Mouse (Mus musculus) embryonic facial prominence, embryonic 15.5 days (tissue): ENCODE results near the gene Sfxn4. TPM values are rescaled to one million over a fixed set of nuclear protein-coding genes. Genes with fewer than 3 reads are reported as not detected.

Source experiments
- ATAC-seq: fragments of 200-750 bp; cut with Nextera tagmentation; 2 replicates; pipeline ENCODE4 v1.8.0; 2017; ENCODE audit warnings: low read depth, moderate TSS enrichment; ENCODE audit not compliant: insufficient number of reproducible peaks, low FRiP score, low TSS enrichment
- H3K27ac ChIP-seq: fragments of 300-500 bp; sonication (generic); replicated peaks from 2 replicates; pipeline ENCODE4 v1.5.1; 2015; ENCODE audit warnings: mild to moderate bottlenecking, inconsistent platforms
- H3K27me3 ChIP-seq: fragments of 300-500 bp; sonication (generic); 2 replicates; pipeline ENCODE4 v1.6.1; 2015; ENCODE audit warnings: inconsistent platforms
- H3K36me3 ChIP-seq: fragments of 300-500 bp; sonication (generic); 2 replicates; pipeline ENCODE4 v1.6.1; 2015; ENCODE audit warnings: mild to moderate bottlenecking, inconsistent platforms
- H3K4me1 ChIP-seq: fragments of 300-500 bp; sonication (generic); 2 replicates; pipeline ENCODE4 v1.6.1; 2015; ENCODE audit warnings: inconsistent platforms
- H3K4me2 ChIP-seq: fragments of 300-500 bp; sonication (generic); replicated peaks from 2 replicates; pipeline ENCODE4 v1.6.1; 2015; ENCODE audit warnings: mild to moderate bottlenecking, inconsistent platforms
- H3K4me3 ChIP-seq: fragments of 300-500 bp; sonication (generic); replicated peaks from 2 replicates; pipeline ENCODE4 v1.5.1; 2015; ENCODE audit warnings: mild to moderate bottlenecking, inconsistent platforms
- H3K9ac ChIP-seq: fragments of 300-500 bp; sonication (generic); 2 replicates; pipeline ENCODE4 v1.6.1; 2015; ENCODE audit warnings: inconsistent platforms
- H3K9me3 ChIP-seq: fragments of 300-500 bp; sonication (generic); replicated peaks from 2 replicates; pipeline ENCODE4 v1.6.1; 2016; ENCODE audit warnings: inconsistent platforms
- WGBS: fragments of 180-500 bp; shearing (Covaris S2); methylation state at CpG from one replicate; pipeline ENCODE4 v1.1.7; 2015; 5-methylcytosine and 5-hydroxymethylcytosine counted together
- polyA plus RNA-seq: library from polyadenylated mRNA; unstranded; fragments of >200 nt; fragmentation: Nextera tagmentation; extraction: Ambion mirVana; gene quantifications from 2 replicates; pipeline ENCODE4 v1.2.1, GENCODE M21; 2015

Gene Sfxn4
- 7.5 and 9.2 TPM in 2 replicates for polyA plus RNA-seq

- Histone ChIP-seq H3K27ac (peak within 1 kb of the TSS; percentile 85), H3K9ac (peak within 1 kb of the TSS; percentile 37; the same call in 1 of the 2 replicates), H3K4me1 (no peaks in the 10 kb centered on the region), H3K36me3 (peaks cover 16% of the 10 kb centered on the region), H3K27me3 (no peaks in the 10 kb centered on the region), H3K4me2 (peak within 1 kb of the TSS; percentile 63), H3K9me3 (no peaks in the 10 kb centered on the region), H3K4me3 (peak within 1 kb of the TSS; percentile 65)
- peak; percentile 98 for ATAC-seq
- WGBS: 3% methylated on average over 30 of the region's 30 CpGs
These were observed at the start of gene Sfxn4 for GRCm38 (mm10) chr19:60860868-60861700. Gene Sfxn4 (minus strand): TSS chr19:60861479.

GRCm38 (mm10) chr19:60910304-60910703 is 49.0 kb upstream of the Sfxn4 start:
- Histone ChIP-seq H3K4me2 (no peak overlapping the region), H3K27ac (no peak overlapping the region), H3K9ac (no peak overlapping the region), H3K4me1 (no peaks in the 10 kb centered on the region), H3K4me3 (no peak overlapping the region), H3K36me3 (no peaks in the 10 kb centered on the region), H3K9me3 (no peaks in the 10 kb centered on the region), H3K27me3 (no peaks in the 10 kb centered on the region)
- no peak for ATAC-seq

- 93% methylated on average over 5 of the region's 5 CpGs for WGBS
- H3K27me3 ChIP-seq: no peaks in the 10 kb centered on the region
- no peak overlapping the region for H3K27ac ChIP-seq
- no peaks in the 10 kb centered on the region for H3K36me3 ChIP-seq
- H3K4me3 ChIP-seq: no peak overlapping the region
- H3K4me2 ChIP-seq: no peak overlapping the region
- no peak for ATAC-seq
- H3K9ac ChIP-seq: no peak overlapping the region
- H3K4me1 ChIP-seq: peaks cover 23% of the 10 kb centered on the region
- H3K9me3 ChIP-seq: no peaks in the 10 kb centered on the region
These were observed 44.2 kb upstream of the Sfxn4 start for GRCm38 (mm10) chr19:60905477-60905876.

- ATAC-seq: no peak
- Histone ChIP-seq H3K4me3 (no peak overlapping the region), H3K9me3 (no peaks in the 10 kb centered on the region), H3K36me3 (no peaks in the 10 kb centered on the region), H3K4me1 (peaks cover 23% of the 10 kb centered on the region), H3K27me3 (no peaks in the 10 kb centered on the region), H3K27ac (peak overlapping the region; percentile 72), H3K4me2 (no peak overlapping the region), H3K9ac (no peak overlapping the region)
- 89% methylated on average over 1 of the region's 1 CpGs for WGBS
These were observed 42.7 kb upstream of the Sfxn4 start for GRCm38 (mm10) chr19:60903971-60904370.

- Histone ChIP-seq H3K4me2 (no peak overlapping the region), H3K27me3 (no peaks in the 10 kb centered on the region), H3K4me1 (peaks cover 23% of the 10 kb centered on the region), H3K36me3 (no peaks in the 10 kb centered on the region), H3K27ac (peak overlapping the region; percentile 72), H3K9ac (no peak overlapping the region), H3K4me3 (no peak overlapping the region), H3K9me3 (no peaks in the 10 kb centered on the region)
- 0 out of 2 replicates have a peak, but pooled peaks have one; percentile 34 for ATAC-seq
- 40% methylated on average over 1 of the region's 1 CpGs for WGBS
These were observed 41.9 kb upstream of the Sfxn4 start for GRCm38 (mm10) chr19:60903139-60903538.

GRCm38 (mm10) chr19:60895251-60895880 is 34.1 kb upstream of the Sfxn4 start:
- no peak overlapping the region for H3K4me3 ChIP-seq
- H3K9ac ChIP-seq: no peak overlapping the region
- 28% methylated on average over 3 of the region's 3 CpGs for WGBS
- H3K4me2 ChIP-seq: no peak overlapping the region
- H3K4me1 ChIP-seq: peaks cover 6% of the 10 kb centered on the region
- no peak for ATAC-seq
- no peaks in the 10 kb centered on the region for H3K27me3 ChIP-seq
- H3K27ac ChIP-seq: no peak overlapping the region
- no peaks in the 10 kb centered on the region for H3K36me3 ChIP-seq
- H3K9me3 ChIP-seq: no peaks in the 10 kb centered on the region

- H3K27ac ChIP-seq: no peak overlapping the region
- no peaks in the 10 kb centered on the region for H3K27me3 ChIP-seq
- no peaks in the 10 kb centered on the region for H3K36me3 ChIP-seq
- no peak for ATAC-seq
- no peak overlapping the region for H3K9ac ChIP-seq
- H3K4me2 ChIP-seq: peak overlapping the region; percentile 81; the same call in 1 of the 2 replicates
- H3K9me3 ChIP-seq: no peaks in the 10 kb centered on the region
- peaks cover 11% of the 10 kb centered on the region for H3K4me1 ChIP-seq
- WGBS: 19% methylated on average over 1 of the region's 1 CpGs
- 0 out of 2 replicates have a peak overlapping the region, but pooled peaks have one; percentile 92 for H3K4me3 ChIP-seq
These were observed 30.8 kb upstream of the Sfxn4 start for GRCm38 (mm10) chr19:60891934-60892547.

GRCm38 (mm10) chr19:60891123-60891470 is 29.8 kb upstream of the Sfxn4 start:
- H3K9ac ChIP-seq: no peak overlapping the region
- H3K4me1 ChIP-seq: peaks cover 11% of the 10 kb centered on the region
- no peaks in the 10 kb centered on the region for H3K27me3 ChIP-seq
- no peak overlapping the region for H3K27ac ChIP-seq
- ATAC-seq: no peak
- H3K9me3 ChIP-seq: no peaks in the 10 kb centered on the region
- no peaks in the 10 kb centered on the region for H3K36me3 ChIP-seq
- H3K4me3 ChIP-seq: peak overlapping the region; percentile 92
- 5% methylated on average over 4 of the region's 5 CpGs for WGBS
- peak overlapping the region; percentile 81 for H3K4me2 ChIP-seq

GRCm38 (mm10) chr19:60890391-60891122 is 29.3 kb upstream of the Sfxn4 start:
- H3K36me3 ChIP-seq: no peaks in the 10 kb centered on the region
- 0% methylated on average over 41 of the region's 41 CpGs for WGBS
- ATAC-seq: peak; percentile 39

GRCm38 (mm10) chr19:60889714-60890315 is 28.5 kb upstream of the Sfxn4 start, which contains the start of gene Grk5:
Gene Grk5 (plus strand): TSS chr19:60889749.
- Histone ChIP-seq H3K4me3 (peak within 1 kb of the TSS; percentile 92), H3K27me3 (no peaks in the 10 kb centered on the region), H3K9ac (peak within 1 kb of the TSS; percentile 61), H3K9me3 (no peaks in the 10 kb centered on the region), H3K27ac (peak within 1 kb of the TSS; percentile 95), H3K4me1 (peaks cover 11% of the 10 kb centered on the region), H3K4me2 (peak within 1 kb of the TSS; percentile 81), H3K36me3 (no peaks in the 10 kb centered on the region)
- WGBS: under 1% methylated on average over 55 of the region's 55 CpGs
- ATAC-seq: peak; percentile 99

More at GRCm38 (mm10) chr19:60890391-60891122, 29.3 kb upstream of the Sfxn4 start:
- Histone ChIP-seq H3K4me1 (peaks cover 11% of the 10 kb centered on the region), H3K9ac (peak overlapping the region; percentile 37), H3K27ac (peak overlapping the region; percentile 91), H3K4me3 (peak overlapping the region; percentile 92), H3K27me3 (no peaks in the 10 kb centered on the region), H3K9me3 (no peaks in the 10 kb centered on the region), H3K4me2 (peak overlapping the region; percentile 81)
